Mouse (Mus musculus): ENCODE data around the gene Atp5j.

Gene Atp5j

GRCm38 (mm10) chr16:84806175-84806574 is 29.2 kb downstream of the Atp5j start:
- no peak for DNase-seq (ENCODE audit: low spot score)

DNA sequence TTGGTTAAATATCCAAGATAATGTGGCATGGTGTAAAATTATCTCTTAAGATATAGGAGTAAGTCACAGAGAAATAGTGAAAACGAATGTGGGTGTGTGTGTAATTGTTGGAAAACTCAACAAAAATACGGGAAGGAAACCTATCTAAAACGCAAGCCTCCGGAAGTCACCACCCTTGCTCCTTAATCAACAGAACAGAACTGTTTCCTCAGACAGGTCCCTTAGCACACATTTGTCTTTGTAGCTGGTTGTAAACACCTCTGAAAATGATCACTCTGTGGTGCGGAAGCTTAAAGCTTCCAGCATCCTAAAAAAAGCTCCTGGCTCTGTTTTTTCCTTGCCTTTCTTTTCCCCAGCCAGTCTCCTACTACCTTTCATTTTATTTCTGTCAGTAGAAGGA is 30.6 kb downstream of the Atp5j start:
- DNase-seq (ENCODE audit: low spot score), result no peak

DNA sequence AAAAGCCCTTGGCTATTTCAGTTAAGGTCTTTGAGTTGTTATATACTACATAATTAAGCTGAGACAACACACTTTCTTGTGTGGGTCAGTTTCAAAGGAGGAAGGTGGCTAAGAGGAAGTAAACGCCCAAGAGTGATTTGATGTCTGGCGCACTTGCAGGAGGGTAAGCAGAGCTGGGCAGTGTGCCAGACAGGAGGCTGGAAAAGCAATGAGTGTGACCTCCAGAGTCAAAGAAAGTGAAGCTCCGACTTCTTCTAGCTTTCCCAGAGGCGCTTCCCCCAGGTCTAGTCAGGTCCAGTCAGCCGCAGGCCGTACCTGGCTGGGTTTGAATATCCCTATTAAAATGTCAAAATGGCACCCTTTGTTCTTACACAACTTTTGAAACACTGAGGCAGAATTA is 33.2 kb downstream of the Atp5j start:
- no peak for DNase-seq (ENCODE audit: low spot score)

DNA sequence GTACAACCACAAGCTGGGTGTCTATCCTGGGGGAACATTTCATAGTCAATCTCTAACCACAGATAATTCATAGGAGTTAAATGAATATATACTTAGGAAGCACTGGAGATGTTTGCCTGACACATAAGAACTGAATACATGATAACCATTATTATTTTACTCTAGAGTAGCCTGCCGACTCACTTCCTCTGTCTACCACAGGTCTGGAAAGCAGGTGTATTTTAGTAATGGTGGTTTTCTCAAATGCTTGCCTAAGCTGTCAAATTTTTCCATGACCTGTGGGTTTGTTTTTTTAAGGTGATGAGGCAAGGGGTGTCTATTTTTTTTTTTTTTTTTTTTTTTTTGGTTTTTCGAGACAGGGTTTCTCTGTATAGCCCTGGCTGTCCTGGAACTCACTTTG is 35.4 kb downstream of the Atp5j start:
- no peak for DNase-seq (ENCODE audit: low spot score)

- DNase-seq (ENCODE audit: low spot score), result no peak
These were observed 38.7 kb downstream of the Atp5j start for GRCm38 (mm10) chr16:84796678-84797077.

- DNase-seq (ENCODE audit: low spot score), result no peak
These were observed 40.1 kb downstream of the Atp5j start for GRCm38 (mm10) chr16:84795337-84795736.

GRCm38 (mm10) chr16:84793401-84793800 is 42.0 kb downstream of the Atp5j start:
- no peak for DNase-seq (ENCODE audit: low spot score)

DNA sequence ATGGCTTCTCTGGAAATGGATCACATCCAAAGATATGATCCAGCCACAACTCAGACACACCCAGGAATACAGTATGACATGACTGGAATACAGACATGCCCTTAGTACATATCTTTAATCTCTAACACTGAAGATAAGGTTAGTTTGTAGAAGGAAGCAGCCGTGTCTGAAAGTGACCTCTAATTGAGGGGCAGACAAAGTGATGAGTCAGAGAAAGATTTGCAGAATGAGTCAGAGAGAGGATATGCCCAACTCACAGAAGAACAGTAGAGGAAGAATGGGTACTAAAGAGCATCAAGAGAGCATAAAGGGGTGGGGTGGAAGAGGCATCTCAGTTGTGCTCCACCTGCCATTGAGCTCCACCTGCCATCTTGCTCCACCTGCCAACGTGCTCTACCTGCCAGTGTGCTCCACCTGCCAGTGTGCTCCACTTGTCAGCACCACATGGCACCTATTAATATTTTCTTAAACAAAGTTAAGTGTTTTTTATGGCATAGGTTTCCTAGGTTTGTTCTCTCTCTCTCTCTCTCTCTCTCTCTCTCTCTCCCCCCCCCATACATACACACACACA is 44.7 kb downstream of the Atp5j start:
- no peak for DNase-seq (ENCODE audit: low spot score)

DNA sequence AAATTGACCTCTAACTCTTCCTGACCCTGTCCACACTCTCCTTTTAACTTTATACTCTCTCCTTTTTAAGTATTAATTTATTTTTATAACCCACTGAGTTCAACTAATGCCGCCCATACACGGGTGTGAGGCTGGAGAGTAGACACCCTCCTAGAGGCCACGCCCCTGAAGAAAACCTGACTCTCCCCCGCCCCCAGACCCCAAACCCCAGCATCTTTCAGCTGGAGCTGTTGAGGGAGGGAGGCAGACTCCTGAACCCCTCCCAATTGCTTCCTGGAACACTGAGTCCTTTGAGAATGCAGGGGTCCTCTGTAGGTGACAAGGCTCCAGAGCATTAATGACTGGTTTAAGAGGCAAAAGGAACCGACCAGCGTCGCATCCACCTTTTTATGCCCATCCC is 50.5 kb downstream of the Atp5j start:
- DNase-seq (ENCODE audit: low spot score), result no peak

GRCm38 (mm10) chr16:84783279-84783678 is 52.1 kb downstream of the Atp5j start:
- DNase-seq (ENCODE audit: low spot score), result no peak

- DNase-seq (ENCODE audit: low spot score), result no peak
These were observed 55.7 kb downstream of the Atp5j start for GRCm38 (mm10) chr16:84779718-84780117.

DNA sequence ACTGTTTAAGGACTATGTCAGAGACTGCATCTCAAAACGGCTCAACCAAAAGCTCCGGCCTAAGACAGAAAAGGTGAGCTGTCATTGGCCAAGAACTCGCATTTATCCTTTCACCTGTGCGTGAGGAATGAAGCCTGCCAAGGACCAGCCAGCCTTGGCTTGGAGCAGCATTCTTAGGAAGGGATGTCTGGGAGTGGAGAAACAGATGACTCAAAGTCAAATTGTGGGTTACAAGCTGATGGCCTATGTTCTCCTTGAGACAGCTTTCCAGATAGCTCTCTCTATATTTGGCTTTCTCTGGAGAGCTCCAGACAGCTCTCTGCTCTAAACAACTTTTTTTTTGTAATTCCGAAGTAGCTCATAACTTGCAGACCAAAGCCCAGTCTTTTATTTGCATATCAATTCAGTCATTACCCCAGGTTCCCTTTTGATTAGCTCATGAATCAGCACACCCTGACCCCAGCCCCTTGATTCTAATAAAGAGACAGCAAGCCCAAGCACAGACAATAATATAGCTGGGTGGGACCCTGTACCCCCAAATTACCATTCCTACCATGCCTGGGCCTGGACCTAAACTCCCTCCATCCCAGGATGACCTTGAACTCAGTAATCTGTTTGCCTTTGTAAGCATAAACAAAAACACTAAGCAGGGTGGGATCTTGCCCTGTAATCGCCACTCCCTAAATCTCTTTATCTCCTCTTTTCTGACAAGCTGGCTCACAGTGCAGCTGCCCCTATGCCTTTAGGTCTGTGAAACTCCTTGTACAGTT is 56.4 kb downstream of the Atp5j start:
- DNase-seq (ENCODE audit: low spot score), result no peak

- DNase-seq (ENCODE audit: low spot score), result no peak
These were observed 57.0 kb downstream of the Atp5j start for GRCm38 (mm10) chr16:84778431-84778830.
